Mouse (Mus musculus) embryonic fibroblast, embryonic 13.5 days (primary cell): ENCODE measurements around the gene Slc30a10.

Experiments used
- CTCF ChIP-seq: IDR thresholded peaks from 2 replicates; pipeline ENCODE4 v1.5.1; 2011; ENCODE audit warnings: mild to moderate bottlenecking, control low read depth, low read length, moderate library complexity, borderline replicate concordance; ENCODE audit not compliant: insufficient read depth
- POLR2A ChIP-seq: IDR thresholded peaks from 2 replicates; pipeline ENCODE4 v1.6.1; 2011; ENCODE audit warnings: low read depth, mild to moderate bottlenecking, control low read depth, low read length, moderate library complexity

- TF ChIP-seq POLR2A (no peak), CTCF (no peak)
These were observed 46.0 kb downstream of the Slc30a10 start for GRCm38 (mm10) chr1:185500602-185501001.
